Mouse (Mus musculus) CD4-positive helper T cell, adult 2 months (primary cell): ENCODE measurements around the gene Btbd9.
A peak's percentile ranks its signal among the peaks of the same experiment; 100 is the strongest.

ENCODE experiments used
- DNase-seq: peaks from one replicate; pipeline ENCODE4 v3.0.0-alpha.2; 2012; ENCODE audit warnings: low read depth, missing footprints, low spot score

Gene Btbd9

DNA sequence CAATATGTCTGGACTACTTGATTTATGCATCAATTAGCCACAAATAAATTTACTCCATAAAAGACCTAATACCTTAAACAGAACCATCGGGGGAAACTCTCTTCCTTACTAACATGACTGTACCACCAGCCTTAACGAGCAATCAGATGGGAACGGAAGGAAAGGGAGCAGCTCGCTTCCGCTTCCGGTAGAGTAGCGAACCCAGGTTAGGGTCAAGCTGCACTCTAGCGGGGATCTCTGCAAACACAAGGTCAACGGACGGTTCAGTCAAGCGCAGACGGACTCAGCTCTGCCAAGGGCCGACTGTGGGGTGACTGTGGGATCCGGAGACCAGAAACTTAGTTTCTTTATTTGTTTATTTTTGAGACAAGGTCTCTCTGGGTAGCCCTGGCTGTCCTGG, 25.9 kb upstream of the Btbd9 start:
- DNase-seq: no peak

DNA sequence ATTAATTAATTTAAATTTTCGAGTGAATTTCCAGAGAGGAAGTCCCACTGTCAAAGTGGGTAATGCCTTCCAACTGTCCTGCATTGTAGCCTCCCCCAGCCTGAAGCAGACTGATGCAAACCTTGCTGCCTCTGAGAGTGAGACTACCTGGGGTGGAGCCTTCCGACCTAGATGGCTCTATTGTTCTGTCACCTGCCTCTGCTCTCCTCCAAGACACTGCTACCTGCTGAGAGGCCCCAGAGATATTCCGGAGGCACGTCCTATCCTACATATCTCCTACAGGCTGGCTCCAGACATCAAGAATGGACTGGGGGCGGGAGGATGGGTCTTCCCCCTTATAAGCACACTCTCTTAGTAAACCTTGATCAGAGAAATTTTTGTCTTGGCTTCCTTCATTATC, 22.0 kb upstream of the Btbd9 start:
- no peak for DNase-seq

DNA sequence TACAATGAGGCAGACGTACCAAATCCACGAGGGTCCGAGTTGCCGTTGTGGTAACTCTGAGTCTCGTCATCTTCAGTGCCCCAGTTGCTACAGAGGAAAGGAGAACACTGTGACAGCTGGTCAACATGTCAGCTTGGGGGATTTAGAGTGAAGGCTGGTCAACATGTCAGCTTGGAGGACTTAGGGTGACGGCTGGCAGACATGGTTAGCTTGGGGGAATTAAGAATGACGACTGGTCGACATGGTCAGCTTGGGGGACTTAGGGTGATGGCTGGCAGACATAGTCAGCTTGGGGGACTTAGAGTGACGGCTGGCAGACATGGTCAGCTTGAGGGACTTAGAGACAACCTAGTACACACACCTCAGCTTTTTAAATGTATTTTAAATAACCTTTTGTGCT, 21.5 kb upstream of the Btbd9 start:
- no peak for DNase-seq

DNA sequence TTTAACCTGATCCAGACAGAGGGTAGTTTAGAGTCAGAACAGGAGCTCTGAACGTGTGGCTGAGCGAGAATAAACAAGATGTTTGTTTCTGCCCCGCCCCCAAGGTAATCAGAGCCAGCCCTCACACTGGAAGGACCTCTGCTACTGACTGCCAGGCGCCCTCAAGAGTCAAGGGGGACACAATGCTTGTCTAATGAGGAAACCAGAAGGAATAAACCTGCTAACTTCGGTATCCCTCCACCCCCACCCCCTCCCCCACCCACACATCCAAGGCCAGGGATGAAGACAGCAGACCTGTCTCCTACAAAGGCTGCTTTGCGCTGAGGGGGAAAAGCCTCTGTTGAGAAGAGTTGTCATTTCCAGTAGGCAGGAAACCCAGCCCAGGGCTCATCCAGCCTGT, 18.6 kb upstream of the Btbd9 start:
- no peak for DNase-seq

DNA sequence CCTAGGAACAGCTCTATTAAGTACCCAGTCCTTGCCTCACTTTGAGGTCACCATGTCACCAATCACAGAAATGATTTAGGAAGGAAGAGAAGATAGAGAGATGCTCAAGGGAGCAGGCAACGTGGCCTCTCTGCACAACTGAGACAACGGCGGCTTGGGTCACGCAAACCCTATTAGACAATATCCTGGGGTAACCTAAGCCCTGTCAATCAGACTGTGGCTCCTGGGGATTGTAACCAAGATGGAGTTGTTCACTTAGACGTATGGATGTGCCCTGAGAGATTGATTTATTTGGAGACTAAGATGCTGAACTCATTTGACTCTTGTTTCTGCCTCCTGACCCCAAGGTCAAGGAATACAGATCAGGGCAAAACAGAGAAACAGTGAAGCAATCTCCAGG, 18.1 kb upstream of the Btbd9 start:
- DNase-seq: no peak

DNA sequence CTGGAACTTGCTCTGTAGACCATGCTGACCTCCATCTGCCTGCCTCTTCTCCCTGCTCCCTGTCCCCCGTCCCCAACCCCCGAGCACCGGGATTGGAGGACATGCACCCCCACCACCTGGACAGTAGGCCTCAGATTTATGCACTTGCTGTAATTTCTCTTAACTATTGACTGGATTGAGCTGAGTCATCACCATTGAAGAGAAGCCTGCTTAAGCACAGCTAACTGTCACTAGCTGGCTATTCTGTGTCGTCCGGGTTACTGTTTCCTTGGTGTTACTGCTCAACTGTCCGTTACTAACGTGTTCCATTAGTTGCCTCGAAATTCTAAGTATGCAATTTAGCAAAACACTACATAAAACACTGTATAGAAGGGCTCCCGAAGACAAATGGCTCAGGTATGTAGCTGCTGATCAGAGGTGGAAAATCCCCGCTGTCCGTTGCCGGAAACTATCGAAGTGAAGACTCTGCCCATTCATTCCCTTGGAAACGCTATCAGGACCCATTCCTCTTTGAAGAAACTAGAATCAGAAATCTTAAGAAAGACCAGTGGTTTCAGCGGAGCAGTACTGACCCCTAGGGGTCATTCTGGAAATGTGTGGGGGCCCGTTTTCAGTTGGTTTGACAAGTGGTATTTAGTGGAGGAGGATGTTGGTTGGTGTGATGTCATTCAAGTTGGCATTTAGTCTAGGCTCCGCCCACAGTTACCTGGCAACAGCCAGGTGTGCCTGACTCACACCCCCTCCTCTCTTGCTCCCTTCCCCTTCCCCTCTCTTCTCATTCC, 14.3 kb upstream of the Btbd9 start:
- DNase-seq: peak; percentile 65

DNA sequence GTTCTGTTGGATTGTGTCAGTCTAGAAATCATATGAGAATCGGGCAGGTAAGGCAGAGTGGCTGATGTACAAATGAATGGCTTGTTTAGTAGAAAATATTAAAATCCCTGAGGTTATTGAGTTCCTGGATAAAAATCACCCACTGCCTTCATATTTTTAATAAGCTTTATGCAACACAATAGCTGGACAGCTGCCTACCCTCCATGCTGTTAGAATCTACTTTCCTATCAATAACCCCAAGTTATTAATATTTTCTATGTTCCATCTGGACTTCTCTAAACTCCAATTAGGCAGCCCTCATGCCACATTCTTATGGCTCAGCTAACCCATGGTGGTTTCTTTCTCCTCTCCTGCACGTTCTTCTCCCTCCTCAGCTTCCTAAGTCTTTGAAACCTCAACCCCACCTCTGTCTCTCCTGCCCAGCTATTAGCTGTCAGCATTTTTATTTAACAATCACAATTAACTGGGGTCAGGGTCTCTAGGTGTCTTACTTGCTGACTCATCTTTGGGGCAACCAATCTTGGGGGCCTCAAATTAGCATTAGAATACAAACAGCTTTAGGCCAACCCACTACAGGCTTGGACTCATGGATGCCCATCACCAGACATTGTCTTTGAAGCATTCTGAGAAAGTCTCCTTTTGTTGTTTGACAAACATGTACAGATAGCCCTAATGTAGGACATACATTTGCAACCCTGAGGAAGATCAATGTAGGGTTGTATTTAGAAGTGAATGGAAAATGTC, 7.1 kb upstream of the Btbd9 start:
- no peak for DNase-seq

DNA sequence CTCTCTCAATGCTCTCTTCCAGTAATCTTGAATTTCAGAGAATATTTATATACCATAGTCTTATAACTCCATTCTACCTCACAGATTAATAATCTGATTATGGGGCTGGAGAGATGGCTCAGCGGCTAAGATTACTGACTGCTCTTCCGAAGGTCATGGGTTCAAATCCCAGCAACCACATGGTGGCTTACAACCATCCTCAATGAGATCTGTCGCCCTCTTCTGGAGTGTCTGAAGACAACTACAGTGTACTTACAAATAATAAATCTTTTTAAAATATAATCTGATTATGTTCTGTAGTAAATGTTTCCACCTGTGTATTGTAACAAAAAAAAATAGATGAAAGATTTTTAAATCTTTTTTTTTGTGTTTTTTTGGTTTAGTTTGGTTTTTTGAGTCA, 6.0 kb upstream of the Btbd9 start:
- no peak for DNase-seq

DNA sequence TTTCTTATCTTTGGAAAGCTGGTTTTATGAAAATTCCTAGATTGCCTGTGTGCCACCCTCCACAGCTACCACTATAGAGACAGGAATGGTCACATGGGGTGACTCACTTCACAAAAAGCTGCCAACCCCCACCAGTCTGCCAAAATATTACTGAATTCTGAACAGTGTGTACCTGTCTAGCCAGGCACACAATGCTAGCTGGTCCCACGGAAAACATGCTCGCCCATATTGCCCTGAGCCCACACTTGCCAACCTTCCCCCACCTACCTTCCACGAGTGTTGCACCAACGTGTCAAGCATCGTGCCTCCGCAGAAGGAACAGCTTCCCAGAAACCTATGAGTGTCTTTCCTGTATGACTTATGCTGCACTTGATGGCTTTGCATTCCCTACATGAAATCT, 4.9 kb upstream of the Btbd9 start:
- no peak for DNase-seq

DNA sequence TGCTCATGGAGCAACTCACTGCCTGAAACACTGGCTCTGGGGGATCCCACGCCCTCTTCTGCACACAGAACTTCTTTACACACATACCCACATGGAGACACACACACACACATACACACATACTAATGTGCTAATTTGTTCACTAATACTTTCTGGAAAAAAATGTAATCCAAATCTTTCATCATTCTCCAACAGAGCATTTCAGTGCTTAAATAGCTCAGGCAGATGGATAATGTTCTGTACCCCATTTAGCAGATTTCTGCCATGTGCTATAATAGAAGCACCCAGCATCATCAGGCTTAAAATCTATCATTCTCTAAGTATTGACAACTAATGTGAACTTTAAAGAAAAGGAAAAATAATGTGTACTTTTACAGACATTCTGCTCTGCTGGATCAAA, 4.5 kb upstream of the Btbd9 start:
- DNase-seq: no peak

DNA sequence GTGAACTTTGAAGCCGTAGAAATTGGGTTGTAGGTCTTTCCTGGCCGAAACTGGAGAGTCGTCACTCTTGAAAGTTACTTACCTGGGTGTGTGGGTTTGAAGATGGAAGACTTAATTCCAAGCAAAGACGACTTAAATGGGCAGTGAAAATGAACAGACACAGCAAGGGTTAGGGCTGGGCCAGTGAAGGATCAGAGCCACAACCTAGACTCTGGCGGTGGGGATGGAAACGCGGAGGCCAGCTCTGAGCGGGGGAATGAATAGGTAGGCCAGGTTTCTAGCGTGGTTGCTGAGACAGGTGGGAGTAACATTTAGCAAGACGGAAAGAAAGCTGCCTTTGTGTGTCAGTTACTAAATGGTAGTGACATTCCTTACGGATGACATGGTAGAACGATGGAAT, 658 bp upstream of the Btbd9 start:
- DNase-seq: no peak

DNA sequence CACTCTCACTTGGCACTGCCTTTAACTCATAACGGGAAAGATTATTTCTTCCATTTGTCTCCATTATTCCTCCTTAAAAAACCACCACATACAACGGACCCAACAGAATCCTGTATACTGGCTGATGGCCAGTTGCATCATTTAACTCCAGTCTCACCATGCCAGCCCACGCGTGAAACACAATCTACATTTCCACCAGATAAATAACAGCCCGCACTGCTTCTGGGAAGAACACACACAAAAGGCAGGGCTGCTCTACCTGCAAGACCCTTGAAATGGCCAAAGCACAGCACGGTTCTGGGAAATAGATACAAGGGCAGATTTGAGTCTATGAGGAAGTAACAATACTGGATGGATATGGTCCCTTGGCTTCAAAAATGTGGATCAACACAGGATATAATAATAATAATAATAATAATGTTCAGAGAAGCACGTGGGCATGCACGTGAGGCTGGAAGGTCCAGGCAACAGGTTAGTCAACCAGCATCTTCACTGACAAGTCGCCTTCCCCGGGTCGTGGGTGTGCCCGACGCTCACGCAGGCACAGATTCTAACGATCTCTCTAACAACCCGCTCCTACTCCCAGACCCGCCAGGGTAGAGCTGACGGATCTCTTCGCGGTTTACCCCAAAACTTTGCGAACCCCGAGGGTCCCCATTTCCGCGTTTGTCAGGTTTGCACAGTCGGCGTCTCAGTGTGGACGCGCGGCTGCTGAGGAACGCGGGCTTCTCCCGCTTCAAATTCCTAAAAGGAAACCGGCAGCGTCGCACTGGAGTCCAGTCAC, 975 bp downstream of the Btbd9 start:
- peak; percentile 58 for DNase-seq

DNA sequence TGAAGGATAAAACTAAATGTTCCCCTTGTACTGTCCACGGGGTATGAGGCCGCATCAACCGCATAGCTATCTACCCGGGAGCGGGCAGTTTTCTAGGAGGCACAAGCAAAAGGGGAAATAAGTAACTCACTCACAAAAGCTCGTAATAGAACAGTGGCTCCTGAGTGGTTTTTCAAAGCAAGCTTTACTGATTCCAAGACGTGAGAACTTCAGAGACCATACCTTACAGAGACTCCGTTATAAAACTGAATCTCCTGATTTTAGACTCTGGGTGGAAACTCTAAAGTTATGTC, 1.6 kb downstream of the Btbd9 start:
- DNase-seq: no peak

DNA sequence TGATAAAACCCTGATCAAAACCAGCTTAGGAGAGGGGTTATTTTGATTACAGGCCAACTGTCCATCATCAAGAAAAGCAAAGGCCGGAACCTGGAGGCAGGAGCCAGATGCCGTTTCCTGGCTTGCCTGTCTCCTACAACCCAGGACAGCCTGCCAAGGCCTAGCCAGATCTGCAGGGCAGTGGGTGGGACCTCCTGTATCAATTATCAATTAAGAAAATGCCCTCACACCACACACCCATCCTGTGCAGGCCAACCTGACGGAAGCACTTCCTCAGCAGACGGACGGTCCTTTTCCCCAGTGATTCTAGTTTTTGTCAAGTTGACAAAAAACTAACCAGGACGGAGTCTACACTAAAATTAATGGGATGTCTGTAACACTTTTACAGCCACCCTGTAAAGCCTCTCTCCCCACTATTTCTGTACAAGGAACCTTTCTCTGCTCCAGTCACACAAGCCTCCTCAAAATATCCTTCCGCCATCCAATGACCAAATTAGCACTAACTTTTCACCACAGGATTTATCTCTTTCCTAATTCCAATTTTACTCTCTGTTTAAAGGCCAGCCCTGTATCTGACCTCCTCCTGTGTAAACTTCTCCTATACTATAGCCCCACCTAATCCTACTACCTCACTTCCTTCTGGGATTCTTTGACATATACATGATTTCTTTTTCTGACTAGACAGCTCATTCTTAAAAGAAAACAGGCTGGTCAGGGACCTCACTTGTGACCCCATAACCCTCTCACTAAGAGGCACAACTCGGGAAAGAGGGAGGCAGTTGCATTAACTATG, 2.1 kb downstream of the Btbd9 start:
- DNase-seq: no peak

DNA sequence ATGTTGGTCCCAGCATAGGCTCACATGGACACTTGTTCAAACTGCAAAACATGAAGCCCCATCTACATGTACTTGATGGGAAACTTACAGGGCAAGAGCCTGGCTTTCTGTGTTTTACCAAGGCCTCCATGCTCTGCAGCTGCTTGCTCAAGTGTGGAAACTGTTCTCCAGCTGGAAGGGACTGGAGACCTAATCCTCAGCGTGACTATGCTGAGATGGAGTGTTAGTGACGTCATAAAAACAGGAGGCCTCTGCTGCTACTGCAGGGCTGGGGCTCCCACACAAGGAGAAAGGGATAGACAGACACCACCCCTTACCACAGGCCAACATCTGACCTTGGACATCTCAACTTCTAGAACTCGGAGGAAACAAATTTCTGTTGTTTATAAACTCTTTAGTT, 5.3 kb downstream of the Btbd9 start:
- no peak for DNase-seq

DNA sequence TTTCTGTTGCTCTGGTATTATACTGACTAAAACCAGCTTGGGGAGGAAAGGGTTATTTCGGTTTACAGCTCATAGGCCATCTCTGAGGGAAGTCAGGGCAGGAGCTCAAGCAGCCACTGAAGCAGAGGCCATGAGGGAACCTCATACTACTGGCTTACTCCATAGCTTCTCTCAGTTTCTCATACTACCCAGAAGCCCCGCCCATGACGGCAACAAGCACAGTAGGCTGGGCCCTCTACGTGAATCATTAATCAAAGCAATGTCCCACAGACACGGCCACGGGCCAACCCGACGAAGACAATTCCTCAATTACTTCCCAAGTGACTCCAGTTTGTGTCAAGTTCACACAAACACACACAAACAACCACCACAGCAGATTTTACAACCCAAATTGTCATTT, 6.1 kb downstream of the Btbd9 start:
- no peak for DNase-seq

DNA sequence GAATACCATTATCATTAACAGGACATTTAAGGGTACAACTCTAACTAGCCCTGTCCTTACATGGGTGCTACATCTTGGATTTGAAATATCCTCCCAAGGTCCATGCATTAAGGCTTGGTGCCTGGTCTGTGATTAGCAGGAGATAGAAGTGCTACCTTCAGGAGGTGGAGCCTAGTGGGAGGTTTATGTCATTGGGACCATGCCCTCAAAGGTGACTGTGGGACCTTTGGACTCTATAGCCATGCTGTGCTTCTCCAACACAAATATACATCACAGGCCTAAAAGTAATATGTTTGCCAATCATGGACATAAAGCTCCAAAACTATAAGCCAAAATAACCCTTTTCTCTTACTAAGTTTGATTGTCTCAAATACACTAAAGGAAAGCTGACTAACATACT, 7.8 kb downstream of the Btbd9 start:
- no peak for DNase-seq

DNA sequence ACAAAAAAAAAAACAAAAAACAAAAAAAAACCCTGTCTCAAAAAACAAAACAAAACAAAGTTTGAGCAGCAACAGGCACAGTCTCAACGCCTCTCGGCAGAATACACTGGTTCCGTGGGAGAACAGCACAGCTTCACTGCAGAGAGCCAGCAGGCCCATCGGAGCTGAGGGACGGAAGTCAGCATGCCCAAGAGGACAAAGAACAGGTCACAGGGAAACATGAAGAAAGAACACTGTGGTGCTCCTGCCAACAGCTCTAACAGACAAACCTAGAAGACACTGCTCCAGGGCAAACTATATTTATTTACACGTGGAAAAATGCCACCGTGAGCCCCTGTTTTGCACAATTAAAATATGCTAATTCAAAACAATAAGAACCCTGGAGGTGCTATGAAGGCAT, 11.3 kb downstream of the Btbd9 start:
- no peak for DNase-seq

DNA sequence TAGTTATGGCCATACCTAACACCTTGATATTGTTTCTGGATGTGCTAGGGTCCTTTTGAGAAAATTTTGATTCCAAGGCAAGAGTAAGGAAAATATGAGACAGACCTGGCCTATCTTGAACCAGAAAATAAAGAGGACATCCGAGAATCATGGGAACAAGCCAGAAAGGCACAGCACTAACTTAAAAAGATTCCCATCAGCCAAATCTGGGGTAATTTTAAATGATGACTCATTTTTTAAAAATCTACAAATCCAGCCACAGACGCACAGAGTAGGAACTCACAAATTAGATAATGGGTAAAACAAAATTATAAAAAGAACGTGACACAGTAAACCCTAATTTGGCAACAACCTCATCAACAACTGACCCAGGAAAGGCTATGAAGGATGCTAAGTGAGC, 11.9 kb downstream of the Btbd9 start:
- DNase-seq: no peak

DNA sequence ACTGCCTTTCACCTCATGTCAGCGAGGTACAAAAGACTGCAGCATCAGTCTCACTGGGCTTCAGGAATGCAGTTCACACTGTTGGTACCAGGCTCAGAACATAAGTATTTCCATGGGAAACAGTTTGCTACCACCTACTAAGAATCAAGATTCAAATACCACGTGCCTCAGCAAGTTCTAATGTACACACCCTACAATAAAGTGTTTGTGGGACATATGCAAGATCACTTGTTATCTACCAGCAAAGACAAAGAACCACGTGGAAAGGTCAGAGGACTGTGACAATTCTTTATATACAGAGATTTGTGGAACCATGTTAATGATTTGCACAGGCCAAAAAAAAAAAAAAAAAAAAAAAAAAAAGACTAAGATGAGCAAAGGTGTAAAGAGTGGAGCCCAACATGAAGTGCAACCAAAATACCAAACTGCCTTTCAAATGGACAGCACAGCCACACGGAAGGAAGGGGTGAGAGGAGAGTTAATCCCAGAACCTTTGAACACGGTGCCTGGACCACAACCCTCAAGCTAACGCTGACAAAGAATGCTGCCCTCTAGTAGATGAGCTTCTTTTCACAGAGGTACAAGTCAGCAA, 12.7 kb downstream of the Btbd9 start:
- DNase-seq: no peak

DNA sequence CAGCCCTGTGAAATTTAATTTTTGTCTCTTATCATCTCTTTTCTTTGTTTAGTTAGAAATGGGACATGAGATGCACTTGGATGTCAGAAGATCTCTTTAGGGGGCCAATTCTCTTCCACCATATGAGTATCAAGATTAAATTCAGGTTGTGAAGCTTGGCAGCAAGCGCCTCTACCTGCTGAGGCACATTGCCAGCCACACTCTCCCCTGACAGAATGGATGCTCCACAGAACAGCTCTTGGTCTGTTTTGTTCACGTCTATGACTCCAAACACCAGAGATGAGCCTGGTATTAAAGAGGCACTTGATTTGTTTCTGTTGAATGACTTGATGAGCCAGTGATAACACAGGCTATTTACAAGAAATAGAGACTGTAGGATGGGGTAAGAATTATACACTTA, 13.5 kb downstream of the Btbd9 start:
- no peak for DNase-seq

DNA sequence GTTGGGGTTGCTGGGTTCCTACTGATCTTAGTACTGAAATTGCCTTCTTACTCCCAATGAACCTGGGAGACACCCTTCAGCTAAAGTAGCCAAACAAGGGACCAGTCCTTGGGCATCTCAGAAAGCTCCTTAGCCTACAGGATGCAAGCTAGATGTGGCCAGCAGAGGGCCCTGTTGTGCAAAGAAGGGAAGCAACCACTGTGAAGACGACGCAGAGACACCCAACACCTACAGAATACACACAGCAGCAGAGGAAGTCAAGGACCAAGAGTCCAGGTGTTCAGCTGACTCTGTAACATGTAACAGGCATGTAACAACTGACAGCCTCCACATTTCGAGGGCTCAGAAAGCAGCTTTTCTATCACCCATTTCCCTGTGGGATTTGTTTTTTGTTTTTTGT, 16.8 kb downstream of the Btbd9 start:
- peak; percentile 79 for DNase-seq
